Mouse (Mus musculus) liver, adult 2 months (tissue): ENCODE results near the gene Esrrb. TPM values are rescaled to one million over a fixed set of nuclear protein-coding genes. Genes with fewer than 3 reads are reported as not detected.

Experiments
- DNase-seq: peaks from one replicate; pipeline ENCODE4 v3.0.0-alpha.2; 2011; ENCODE audit warnings: low read depth, low spot score; ENCODE audit errors: extremely low read depth
- H3K27ac ChIP-seq: fragments of 200-500 bp; replicated peaks from 2 replicates; pipeline ENCODE4 v1.5.1; 2012; ENCODE audit warnings: low read depth, mild to moderate bottlenecking, control low read depth, inconsistent platforms, low read length; ENCODE audit not compliant: insufficient read depth
- H3K27me3 ChIP-seq: fragments of 200-500 bp; 2 replicates; pipeline ENCODE4 v1.6.1; 2012; ENCODE audit warnings: mild to moderate bottlenecking, moderate library complexity, low read length, inconsistent platforms; ENCODE audit not compliant: control insufficient read depth, insufficient read depth
- H3K36me3 ChIP-seq: fragments of 200-500 bp; 2 replicates; pipeline ENCODE4 v1.6.1; 2012; ENCODE audit warnings: low read length, inconsistent platforms; ENCODE audit not compliant: control insufficient read depth, insufficient read depth
- H3K4me1 ChIP-seq: fragments of 200-500 bp; 2 replicates; pipeline ENCODE4 v1.6.1; 2011; ENCODE audit warnings: low read length; ENCODE audit not compliant: control insufficient read depth, insufficient read depth
- H3K4me3 ChIP-seq: fragments of 200-500 bp; 2 replicates; pipeline ENCODE4 v1.5.1; 2011; ENCODE audit warnings: low read depth, mild to moderate bottlenecking, control low read depth, low read length, moderate library complexity; ENCODE audit not compliant: insufficient read depth
- H3K79me2 ChIP-seq: fragments of 200-500 bp; 2 replicates; pipeline ENCODE4 v1.6.1; 2012; ENCODE audit warnings: inconsistent platforms, mild to moderate bottlenecking, low read length, moderate library complexity; ENCODE audit not compliant: control insufficient read depth, insufficient read depth
- H3K9ac ChIP-seq: fragments of 200-500 bp; 2 replicates; pipeline ENCODE4 v1.6.1; 2012; ENCODE audit warnings: low read depth, mild to moderate bottlenecking, control low read depth, inconsistent platforms, low read length
- CTCF ChIP-seq: fragments of 200-500 bp; IDR thresholded peaks from 2 replicates; pipeline ENCODE4 v1.5.1; 2011; ENCODE audit warnings: low read depth, low read length, control low read depth
- POLR2A ChIP-seq: fragments of 200-500 bp; IDR thresholded peaks from 2 replicates; pipeline ENCODE4 v1.6.1; 2011; ENCODE audit warnings: low read length, control low read depth; ENCODE audit not compliant: insufficient read depth; ENCODE audit errors: extremely low read depth
- WGBS: fragments of 180-500 bp; shearing (Covaris S2); methylation state at CpG from one replicate; pipeline ENCODE4 v1.1.7; 2018; 5-methylcytosine and 5-hydroxymethylcytosine counted together
- polyA plus RNA-seq: library from polyadenylated mRNA; depleted of rRNA; stranded (reverse); fragments of >200 nt; gene quantifications from 2 replicates; pipeline ENCODE4 v1.2.3, GENCODE M21; 2012
- total RNA-seq: library from RNA; depleted of rRNA; stranded (reverse); fragments of >200 nt; gene quantifications from 2 replicates; pipeline ENCODE4 v1.2.3, GENCODE M21; 2014

Esrrb gene
- total and polyA plus RNA-seq, 2 experiments = 0.33 to 0.37 TPM

- Histone ChIP-seq H3K4me1 (no peaks in the 10 kb centered on the region), H3K27ac (no peak overlapping the region), H3K4me3 (no peak overlapping the region), H3K36me3 (no peaks in the 10 kb centered on the region), H3K9ac (no peak overlapping the region), H3K27me3 (no peaks in the 10 kb centered on the region), H3K79me2 (no peaks in the 10 kb centered on the region)
- DNase-seq = no peak
- 85% methylated on average over 5 of the region's 5 CpGs for WGBS
- TF ChIP-seq POLR2A = no peak
- TF ChIP-seq CTCF = no peak
These were observed 129.1 kb downstream of the Esrrb start for GRCm38 (mm10) chr12:86490052-86490451.

- WGBS = 75% methylated on average over 3 of the region's 3 CpGs
- no peak for DNase-seq
- Histone ChIP-seq H3K36me3 (no peaks in the 10 kb centered on the region), H3K4me3 (no peak overlapping the region), H3K4me1 (no peaks in the 10 kb centered on the region), H3K27ac (no peak overlapping the region), H3K9ac (no peak overlapping the region), H3K27me3 (no peaks in the 10 kb centered on the region), H3K79me2 (no peaks in the 10 kb centered on the region)
- TF ChIP-seq CTCF (no peak), POLR2A (no peak)
These were observed 130.6 kb downstream of the Esrrb start for GRCm38 (mm10) chr12:86491500-86491899.

GRCm38 (mm10) chr12:86492822-86493221, 131.9 kb downstream of the Esrrb start:
- 57% methylated on average over 9 of the region's 9 CpGs for WGBS
- Histone ChIP-seq H3K4me3 (no peak overlapping the region), H3K4me1 (no peaks in the 10 kb centered on the region), H3K27ac (no peak overlapping the region), H3K27me3 (no peaks in the 10 kb centered on the region), H3K79me2 (no peaks in the 10 kb centered on the region), H3K36me3 (no peaks in the 10 kb centered on the region), H3K9ac (no peak overlapping the region)
- TF ChIP-seq CTCF (no peak), POLR2A (no peak)
- no peak for DNase-seq

GRCm38 (mm10) chr12:86497126-86497525, 136.2 kb downstream of the Esrrb start:
- no peaks in the 10 kb centered on the region for H3K4me1 ChIP-seq
- no peak overlapping the region for H3K27ac ChIP-seq
- WGBS = 94% methylated on average over 4 of the region's 4 CpGs
- H3K27me3 ChIP-seq = no peaks in the 10 kb centered on the region
- H3K9ac ChIP-seq = no peak overlapping the region
- TF ChIP-seq CTCF = no peak
- no peak for TF ChIP-seq POLR2A
- no peak overlapping the region for H3K4me3 ChIP-seq
- no peak for DNase-seq
- H3K79me2 ChIP-seq = no peaks in the 10 kb centered on the region
- H3K36me3 ChIP-seq = no peaks in the 10 kb centered on the region

GRCm38 (mm10) chr12:86498765-86499164, 137.8 kb downstream of the Esrrb start:
- Histone ChIP-seq H3K4me3 (no peak overlapping the region), H3K27ac (no peak overlapping the region), H3K9ac (no peak overlapping the region), H3K4me1 (no peaks in the 10 kb centered on the region), H3K36me3 (no peaks in the 10 kb centered on the region), H3K79me2 (no peaks in the 10 kb centered on the region), H3K27me3 (no peaks in the 10 kb centered on the region)
- TF ChIP-seq POLR2A (no peak), CTCF (no peak)
- DNase-seq = no peak
- 43% methylated on average over 6 of the region's 6 CpGs for WGBS

- H3K27ac ChIP-seq = no peak overlapping the region
- H3K27me3 ChIP-seq = no peaks in the 10 kb centered on the region
- no peaks in the 10 kb centered on the region for H3K36me3 ChIP-seq
- H3K79me2 ChIP-seq = no peaks in the 10 kb centered on the region
- no peaks in the 10 kb centered on the region for H3K4me1 ChIP-seq
- TF ChIP-seq POLR2A = no peak
- no peak for TF ChIP-seq CTCF
- no peak overlapping the region for H3K4me3 ChIP-seq
- WGBS = 69% methylated on average over 10 of the region's 10 CpGs
- no peak for DNase-seq
- no peak overlapping the region for H3K9ac ChIP-seq
These were observed 140.8 kb downstream of the Esrrb start for GRCm38 (mm10) chr12:86501728-86502127.
